Mouse (Mus musculus) hindbrain, postnatal 0 days (tissue): ENCODE measurements around the gene Nacc1. TPM values are rescaled to one million over a fixed set of nuclear protein-coding genes. Genes with fewer than 3 reads are reported as not detected.
A peak's percentile ranks its signal among the peaks of the same experiment; 100 is the strongest.

Source experiments
- ATAC-seq: fragments of 200-750 bp; cut with Nextera tagmentation; 2 replicates; pipeline ENCODE4 v1.8.0; 2017; ENCODE audit warnings: mild to moderate bottlenecking, moderate TSS enrichment, moderate library complexity
- DNase-seq: peaks from one replicate; pipeline ENCODE4 v3.0.0-alpha.2; 2015; ENCODE audit warnings: low spot score
- H3K27ac ChIP-seq: fragments of 300-500 bp; sonication (generic); 2 replicates; pipeline ENCODE4 v1.5.1; 2014; ENCODE audit warnings: mild to moderate bottlenecking
- H3K27me3 ChIP-seq: fragments of 300-500 bp; sonication (generic); 2 replicates; pipeline ENCODE4 v1.6.1; 2014; ENCODE audit warnings: low read length, mixed read lengths; ENCODE audit not compliant: insufficient read depth
- H3K36me3 ChIP-seq: fragments of 300-500 bp; sonication (generic); 2 replicates; pipeline ENCODE4 v1.6.1; 2014; ENCODE audit warnings: low read length, mixed read lengths; ENCODE audit not compliant: insufficient read depth
- H3K4me1 ChIP-seq: fragments of 300-500 bp; sonication (generic); 2 replicates; pipeline ENCODE4 v1.6.1; 2014; ENCODE audit warnings: antibody characterized with exemption, low read length, mixed read lengths; ENCODE audit not compliant: insufficient read depth
- H3K4me2 ChIP-seq: fragments of 300-500 bp; sonication (generic); 2 replicates; pipeline ENCODE4 v1.6.1; 2014; ENCODE audit warnings: low read depth, mild to moderate bottlenecking, low read length, moderate library complexity, mixed read lengths
- H3K4me3 ChIP-seq: fragments of 300-500 bp; sonication (generic); 2 replicates; pipeline ENCODE4 v1.5.1; 2014; ENCODE audit warnings: low read length
- H3K9ac ChIP-seq: fragments of 300-500 bp; sonication (generic); replicated peaks from 2 replicates; pipeline ENCODE4 v1.6.1; 2014; ENCODE audit warnings: mild to moderate bottlenecking, low read length, moderate library complexity, mixed read lengths
- H3K9me3 ChIP-seq: fragments of 300-500 bp; sonication (generic); 2 replicates; pipeline ENCODE4 v1.6.1; 2016; ENCODE audit warnings: low read length, mixed read lengths
- CTCF ChIP-seq: IDR thresholded peaks from 2 replicates; pipeline ENCODE4 v1.5.1; 2016; ENCODE audit warnings: antibody characterized with exemption, control low read depth, low read depth
- WGBS: fragments of 180-500 bp; shearing (Covaris S2); extraction: QIAGEN DNeasy Blood & Tissue Kit; methylation state at CpG from one replicate; pipeline ENCODE4 v1.1.7; 2014; 5-methylcytosine and 5-hydroxymethylcytosine counted together
- polyA plus RNA-seq: library from polyadenylated mRNA; unstranded; fragments of >200 nt; fragmentation: Nextera tagmentation; extraction: Ambion mirVana; gene quantifications from 2 replicates; pipeline ENCODE4 v1.2.1, GENCODE M21; 2015
- total RNA-seq: library from RNA; depleted of rRNA; stranded (reverse); fragments of >200 nt; gene quantifications from 2 replicates; pipeline ENCODE4 v1.2.3, GENCODE M21; 2014

Gene Nacc1
- total and polyA plus RNA-seq, 2 experiments from 2014 or later: 14.9 to 129 TPM

- Histone ChIP-seq H3K4me2 (no peak overlapping the region), H3K27ac (peak overlapping the region; percentile 77), H3K9ac (no peak overlapping the region), H3K4me1 (peaks cover 23% of the 10 kb centered on the region), H3K9me3 (no peaks in the 10 kb centered on the region), H3K4me3 (no peak overlapping the region), H3K36me3 (no peaks in the 10 kb centered on the region), H3K27me3 (no peaks in the 10 kb centered on the region)
- no peak for TF ChIP-seq CTCF
- WGBS: 28% methylated on average over 3 of the region's 3 CpGs
- DNase-seq (no peak), ATAC-seq (no peak)
Observed at GRCm38 (mm10) chr8:84711312-84711711, 23.6 kb upstream of the Nacc1 start.

- Histone ChIP-seq H3K36me3 (no peaks in the 10 kb centered on the region), H3K27me3 (no peaks in the 10 kb centered on the region), H3K27ac (peak overlapping the region; percentile 79), H3K4me1 (peaks cover 27% of the 10 kb centered on the region), H3K9me3 (no peaks in the 10 kb centered on the region), H3K4me2 (no peak overlapping the region), H3K9ac (no peak overlapping the region), H3K4me3 (no peak overlapping the region)
- DNase-seq (no peak), ATAC-seq (no peak)
- WGBS: 84% methylated on average over 1 of the region's 1 CpGs
- no peak for TF ChIP-seq CTCF
Observed at GRCm38 (mm10) chr8:84709931-84710330, 22.3 kb upstream of the Nacc1 start.

- H3K27me3 ChIP-seq: no peaks in the 10 kb centered on the region
- no peaks in the 10 kb centered on the region for H3K9me3 ChIP-seq
- WGBS: 4% methylated on average over 12 of the region's 12 CpGs
- no peak overlapping the region for H3K4me2 ChIP-seq
- peak overlapping the region; percentile 79 for H3K27ac ChIP-seq
- peak; percentile 97 for TF ChIP-seq CTCF
- DNase-seq (peak; percentile 96), ATAC-seq (peak; percentile 74)
- H3K4me1 ChIP-seq: peaks cover 22% of the 10 kb centered on the region
- H3K36me3 ChIP-seq: no peaks in the 10 kb centered on the region
- H3K9ac ChIP-seq: no peak overlapping the region
- H3K4me3 ChIP-seq: no peak overlapping the region
Observed at GRCm38 (mm10) chr8:84708774-84709475, 21.3 kb upstream of the Nacc1 start.

- H3K9ac ChIP-seq: peak overlapping the region; percentile 22; the same call in 1 of the 2 replicates
- no peak for TF ChIP-seq CTCF
- H3K36me3 ChIP-seq: no peaks in the 10 kb centered on the region
- no peaks in the 10 kb centered on the region for H3K27me3 ChIP-seq
- H3K27ac ChIP-seq: peak overlapping the region; percentile 79
- peak overlapping the region; percentile 34; the same call in 1 of the 2 replicates for H3K4me2 ChIP-seq
- DNase-seq: no peak
- no peak overlapping the region for H3K4me3 ChIP-seq
- no peak for ATAC-seq
- H3K4me1 ChIP-seq: peaks cover 22% of the 10 kb centered on the region
- 10% methylated on average over 15 of the region's 15 CpGs for WGBS
- H3K9me3 ChIP-seq: no peaks in the 10 kb centered on the region
Observed at GRCm38 (mm10) chr8:84708071-84708541, 20.4 kb upstream of the Nacc1 start.

GRCm38 (mm10) chr8:84707267-84707883, 19.7 kb upstream of the Nacc1 start:
- Histone ChIP-seq H3K4me3 (no peak overlapping the region), H3K27ac (peak overlapping the region; percentile 79), H3K9ac (peak overlapping the region; percentile 37; the same call in 1 of the 2 replicates), H3K27me3 (peaks cover 5% of the 10 kb centered on the region), H3K4me1 (peaks cover 22% of the 10 kb centered on the region), H3K4me2 (peak overlapping the region; percentile 34), H3K9me3 (no peaks in the 10 kb centered on the region), H3K36me3 (no peaks in the 10 kb centered on the region)
- ATAC-seq (no peak), DNase-seq (no peak)
- WGBS: 14% methylated on average over 22 of the region's 22 CpGs
- TF ChIP-seq CTCF: no peak

- peaks cover 6% of the 10 kb centered on the region for H3K27me3 ChIP-seq
Observed at GRCm38 (mm10) chr8:84706610-84707266, 19.1 kb upstream of the Nacc1 start.

More at GRCm38 (mm10) chr8:84706610-84707266, 19.1 kb upstream of the Nacc1 start:
- Histone ChIP-seq H3K27ac (peak overlapping the region; percentile 79), H3K4me1 (peaks cover 22% of the 10 kb centered on the region), H3K9ac (peak overlapping the region; percentile 37; the same call in 1 of the 2 replicates), H3K4me2 (peak overlapping the region; percentile 34; the same call in 1 of the 2 replicates), H3K9me3 (no peaks in the 10 kb centered on the region), H3K36me3 (no peaks in the 10 kb centered on the region), H3K4me3 (peak overlapping the region; percentile 10)
- WGBS: 6% methylated on average over 44 of the region's 45 CpGs
- no peak for DNase-seq
- no peak for TF ChIP-seq CTCF
- ATAC-seq: no peak
